Mouse (Mus musculus) heart, embryonic 10.5 days (tissue): Measurements from ENCODE around the gene Etl4. TPM values are rescaled to one million over a fixed set of nuclear protein-coding genes. Genes with fewer than 3 reads are reported as not detected.

Experiments
- DNase-seq: peaks from one replicate; pipeline ENCODE4 v3.0.0-alpha.2; 2017; ENCODE audit warnings: low spot score
- H3K27ac ChIP-seq: fragments of 300-500 bp; sonication (generic); 2 replicates; pipeline ENCODE4 v1.5.1; 2016; ENCODE audit warnings: mild to moderate bottlenecking
- H3K27me3 ChIP-seq: fragments of 300-500 bp; sonication (generic); 2 replicates; pipeline ENCODE4 v1.6.1; 2016; ENCODE audit warnings: mild to moderate bottlenecking; ENCODE audit not compliant: poor library complexity, insufficient read depth, severe bottlenecking
- H3K36me3 ChIP-seq: fragments of 300-500 bp; sonication (generic); 2 replicates; pipeline ENCODE4 v1.6.1; 2016; ENCODE audit warnings: mild to moderate bottlenecking, moderate library complexity
- H3K4me1 ChIP-seq: fragments of 300-500 bp; sonication (generic); 2 replicates; pipeline ENCODE4 v1.6.1; 2016; ENCODE audit warnings: mild to moderate bottlenecking
- H3K4me3 ChIP-seq: fragments of 300-500 bp; sonication (generic); 2 replicates; pipeline ENCODE4 v1.5.1; 2016; ENCODE audit warnings: mild to moderate bottlenecking, moderate library complexity
- H3K9me3 ChIP-seq: fragments of 300-500 bp; sonication (generic); 2 replicates; pipeline ENCODE4 v1.6.1; 2016; ENCODE audit warnings: mild to moderate bottlenecking, moderate library complexity
- WGBS: fragments of 180-500 bp; shearing (Covaris S2); methylation state at CpG from one replicate; pipeline ENCODE4 v1.1.7; 2016; 5-methylcytosine and 5-hydroxymethylcytosine counted together
- polyA plus RNA-seq: library from polyadenylated mRNA; unstranded; fragments of >200 nt; fragmentation: Nextera tagmentation; extraction: Ambion mirVana; gene quantifications from 2 replicates; pipeline ENCODE4 v1.2.1, GENCODE M21; 2016

Gene Etl4
- polyA plus RNA-seq, 1 experiment from 2014 or later, result 18.7 TPM

GRCm38 (mm10) chr2:20496219-20496800 is 586.7 kb downstream of the Etl4 start:
- no peaks in the 10 kb centered on the region for H3K4me1 ChIP-seq
- H3K9me3 ChIP-seq, result 0 out of 2 replicates have a peak, but pooled peaks cover 5% of the 10 kb centered on the region
- DNase-seq, result no peak
- no peaks in the 10 kb centered on the region for H3K27me3 ChIP-seq
- no peak overlapping the region for H3K4me3 ChIP-seq
- H3K27ac ChIP-seq, result no peak overlapping the region
- H3K36me3 ChIP-seq, result no peaks in the 10 kb centered on the region
- 52% methylated on average over 8 of the region's 8 CpGs for WGBS

GRCm38 (mm10) chr2:20507832-20508723 is 598.5 kb downstream of the Etl4 start:
- H3K4me1 ChIP-seq, result no peaks in the 10 kb centered on the region
- no peaks in the 10 kb centered on the region for H3K27me3 ChIP-seq
- DNase-seq, result no peak
- no peak overlapping the region for H3K4me3 ChIP-seq
- no peaks in the 10 kb centered on the region for H3K9me3 ChIP-seq
- no peak overlapping the region for H3K27ac ChIP-seq
- WGBS, result 53% methylated on average over 6 of the region's 6 CpGs
- H3K36me3 ChIP-seq, result no peaks in the 10 kb centered on the region

- Histone ChIP-seq H3K27ac (no peak overlapping the region), H3K27me3 (no peaks in the 10 kb centered on the region), H3K9me3 (no peaks in the 10 kb centered on the region), H3K4me1 (no peaks in the 10 kb centered on the region), H3K36me3 (no peaks in the 10 kb centered on the region), H3K4me3 (no peak overlapping the region)
- WGBS, result 44% methylated on average over 3 of the region's 3 CpGs
- no peak for DNase-seq
Observed at GRCm38 (mm10) chr2:20508724-20509052, 599.1 kb downstream of the Etl4 start.

GRCm38 (mm10) chr2:20510061-20510460 is 600.5 kb downstream of the Etl4 start:
- Histone ChIP-seq H3K27ac (no peak overlapping the region), H3K27me3 (no peaks in the 10 kb centered on the region), H3K9me3 (no peaks in the 10 kb centered on the region), H3K4me3 (no peak overlapping the region), H3K4me1 (no peaks in the 10 kb centered on the region), H3K36me3 (no peaks in the 10 kb centered on the region)
- WGBS, result 67% methylated on average over 2 of the region's 2 CpGs
- no peak for DNase-seq

- WGBS, result 86% methylated on average over 8 of the region's 8 CpGs
- H3K4me1 ChIP-seq, result peaks cover 9% of the 10 kb centered on the region
- H3K4me3 ChIP-seq, result no peak overlapping the region
- DNase-seq, result no peak
- H3K27ac ChIP-seq, result no peak overlapping the region
- H3K27me3 ChIP-seq, result no peaks in the 10 kb centered on the region
- H3K9me3 ChIP-seq, result no peaks in the 10 kb centered on the region
- H3K36me3 ChIP-seq, result no peaks in the 10 kb centered on the region
Observed at GRCm38 (mm10) chr2:20516270-20516865, 606.8 kb downstream of the Etl4 start.

GRCm38 (mm10) chr2:20517853-20518252 is 608.3 kb downstream of the Etl4 start:
- Histone ChIP-seq H3K4me1 (peaks cover 21% of the 10 kb centered on the region), H3K36me3 (no peaks in the 10 kb centered on the region), H3K4me3 (no peak overlapping the region), H3K27ac (no peak overlapping the region), H3K9me3 (no peaks in the 10 kb centered on the region), H3K27me3 (no peaks in the 10 kb centered on the region)
- no peak for DNase-seq
- 71% methylated on average over 2 of the region's 2 CpGs for WGBS

- DNase-seq, result no peak
- no peak overlapping the region for H3K27ac ChIP-seq
Observed at GRCm38 (mm10) chr2:20518506-20518905, 608.9 kb downstream of the Etl4 start.

GRCm38 (mm10) chr2:20519447-20520098 is 610.0 kb downstream of the Etl4 start:
- DNase-seq, result peak; percentile 89
- H3K27ac ChIP-seq, result peak overlapping the region; percentile 91
- H3K36me3 ChIP-seq, result no peaks in the 10 kb centered on the region
- peaks cover 21% of the 10 kb centered on the region for H3K4me1 ChIP-seq
- WGBS, result under 1% methylated on average over 39 of the region's 39 CpGs
- peak overlapping the region; percentile 75 for H3K4me3 ChIP-seq
- H3K9me3 ChIP-seq, result no peaks in the 10 kb centered on the region
- no peaks in the 10 kb centered on the region for H3K27me3 ChIP-seq

More at GRCm38 (mm10) chr2:20518506-20518905, 608.9 kb downstream of the Etl4 start:
- Histone ChIP-seq H3K9me3 (no peaks in the 10 kb centered on the region), H3K4me3 (no peak overlapping the region), H3K27me3 (no peaks in the 10 kb centered on the region), H3K4me1 (peaks cover 21% of the 10 kb centered on the region), H3K36me3 (no peaks in the 10 kb centered on the region)
- 64% methylated on average over 2 of the region's 2 CpGs for WGBS

- under 1% methylated on average over 12 of the region's 12 CpGs for WGBS
- no peaks in the 10 kb centered on the region for H3K36me3 ChIP-seq
- H3K9me3 ChIP-seq, result no peaks in the 10 kb centered on the region
- peak overlapping the region; percentile 75 for H3K4me3 ChIP-seq
- H3K4me1 ChIP-seq, result peaks cover 21% of the 10 kb centered on the region
- DNase-seq, result no peak
- no peaks in the 10 kb centered on the region for H3K27me3 ChIP-seq
- H3K27ac ChIP-seq, result peak overlapping the region; percentile 91
Observed at GRCm38 (mm10) chr2:20520099-20520475, 610.5 kb downstream of the Etl4 start.

- Histone ChIP-seq H3K9me3 (no peaks in the 10 kb centered on the region), H3K36me3 (no peaks in the 10 kb centered on the region), H3K4me3 (peak overlapping the region; percentile 75), H3K27ac (peak overlapping the region; percentile 91), H3K4me1 (peaks cover 23% of the 10 kb centered on the region), H3K27me3 (no peaks in the 10 kb centered on the region)
- 25% methylated on average over 23 of the region's 23 CpGs for WGBS
- DNase-seq, result no peak
Observed at GRCm38 (mm10) chr2:20520636-20521595, 611.3 kb downstream of the Etl4 start.

GRCm38 (mm10) chr2:20521686-20522285 is 612.2 kb downstream of the Etl4 start:
- WGBS, result 19% methylated on average over 11 of the region's 11 CpGs
- no peak for DNase-seq
- Histone ChIP-seq H3K4me3 (peak overlapping the region; percentile 24; the same call in 1 of the 2 replicates), H3K36me3 (no peaks in the 10 kb centered on the region), H3K9me3 (no peaks in the 10 kb centered on the region), H3K4me1 (peaks cover 31% of the 10 kb centered on the region), H3K27me3 (no peaks in the 10 kb centered on the region), H3K27ac (no peak overlapping the region)

GRCm38 (mm10) chr2:20523636-20524035 is 614.1 kb downstream of the Etl4 start:
- WGBS, result 87% methylated on average over 3 of the region's 3 CpGs
- Histone ChIP-seq H3K4me1 (peaks cover 33% of the 10 kb centered on the region), H3K36me3 (no peaks in the 10 kb centered on the region), H3K27me3 (no peaks in the 10 kb centered on the region), H3K9me3 (no peaks in the 10 kb centered on the region), H3K4me3 (no peak overlapping the region), H3K27ac (no peak overlapping the region)
- no peak for DNase-seq
